Mouse (Mus musculus) bone marrow macrophage, adult 2 months (primary cell): ENCODE results near the gene Kif1c. TPM values are rescaled to one million over a fixed set of nuclear protein-coding genes. Genes with fewer than 3 reads are reported as not detected.

ENCODE experiments used
- H3K27ac ChIP-seq: 2 replicates; pipeline ENCODE4 v1.5.1; 2012; ENCODE audit warnings: low read depth, low read length; ENCODE audit not compliant: insufficient read depth
- H3K4me1 ChIP-seq: 2 replicates; pipeline ENCODE4 v1.6.1; 2012; ENCODE audit warnings: low read length; ENCODE audit not compliant: control insufficient read depth, insufficient read depth
- H3K4me3 ChIP-seq: 2 replicates; pipeline ENCODE4 v1.5.1; 2012; ENCODE audit warnings: mild to moderate bottlenecking, low read length, moderate library complexity; ENCODE audit not compliant: insufficient read depth
- CTCF ChIP-seq: IDR thresholded peaks from 2 replicates; pipeline ENCODE4 v1.5.1; 2012; ENCODE audit warnings: low read depth, mild to moderate bottlenecking, low read length, moderate library complexity
- POLR2A ChIP-seq: IDR thresholded peaks from 2 replicates; pipeline ENCODE4 v1.6.1; 2012; ENCODE audit warnings: mild to moderate bottlenecking, low read depth, low read length, borderline replicate concordance
- polyA plus RNA-seq: library from polyadenylated mRNA; stranded (reverse); fragments of >200 nt; gene quantifications from 2 replicates; pipeline ENCODE4 v1.2.4, GENCODE M21; 2012; ENCODE audit not compliant: missing spikeins, insufficient read depth, insufficient read length

Gene Kif1c
- polyA plus RNA-seq, 1 experiment, result 57.9 TPM

DNA sequence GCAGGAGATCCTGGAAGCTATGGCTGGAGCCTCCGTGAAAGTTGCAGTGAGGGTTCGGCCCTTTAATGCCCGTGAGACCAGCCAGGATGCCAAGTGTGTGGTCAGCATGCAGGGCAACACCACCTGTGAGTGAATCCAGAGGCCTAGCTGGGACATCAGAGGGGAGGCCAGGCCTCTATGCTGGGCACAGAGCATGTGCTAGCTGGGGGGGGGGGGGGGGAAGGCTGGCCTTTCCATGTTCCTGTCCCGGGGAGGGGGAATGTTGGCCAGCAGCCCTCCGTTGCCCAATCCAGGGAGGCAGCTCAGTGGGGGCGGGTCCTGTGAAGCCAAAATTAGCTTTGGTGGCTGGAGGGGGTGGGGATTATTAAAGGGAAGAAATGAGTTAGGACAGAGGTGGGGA is 2.4 kb downstream of the Kif1c start:
- no peak for TF ChIP-seq POLR2A
- TF ChIP-seq CTCF, result no peak
- Histone ChIP-seq H3K27ac (no peak overlapping the region), H3K4me1 (peaks cover 15% of the 10 kb centered on the region), H3K4me3 (peak overlapping the region; percentile 86; the same call in 1 of the 2 replicates)

DNA sequence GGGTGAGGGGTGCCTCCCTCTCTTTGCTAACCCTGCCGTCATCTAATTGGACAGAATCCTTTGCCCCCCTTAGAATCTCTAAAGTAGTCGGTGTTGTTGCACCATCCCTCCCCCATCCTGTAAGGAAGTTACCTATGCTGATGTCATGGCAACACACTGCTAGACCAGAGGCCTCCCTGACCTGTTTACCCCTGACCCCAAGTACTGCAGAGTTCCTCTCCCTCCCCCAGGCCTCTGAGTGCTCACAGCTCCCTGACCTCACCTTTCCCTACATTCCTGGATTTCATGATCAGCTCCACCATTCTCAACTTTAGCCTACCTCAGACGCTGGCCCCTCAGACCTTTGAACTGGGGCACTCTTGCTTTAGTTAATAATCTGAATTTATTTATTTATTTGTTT is 5.8 kb downstream of the Kif1c start:
- Histone ChIP-seq H3K4me1 (peaks cover 13% of the 10 kb centered on the region), H3K4me3 (no peak overlapping the region), H3K27ac (no peak overlapping the region)
- TF ChIP-seq CTCF (no peak), POLR2A (no peak)

DNA sequence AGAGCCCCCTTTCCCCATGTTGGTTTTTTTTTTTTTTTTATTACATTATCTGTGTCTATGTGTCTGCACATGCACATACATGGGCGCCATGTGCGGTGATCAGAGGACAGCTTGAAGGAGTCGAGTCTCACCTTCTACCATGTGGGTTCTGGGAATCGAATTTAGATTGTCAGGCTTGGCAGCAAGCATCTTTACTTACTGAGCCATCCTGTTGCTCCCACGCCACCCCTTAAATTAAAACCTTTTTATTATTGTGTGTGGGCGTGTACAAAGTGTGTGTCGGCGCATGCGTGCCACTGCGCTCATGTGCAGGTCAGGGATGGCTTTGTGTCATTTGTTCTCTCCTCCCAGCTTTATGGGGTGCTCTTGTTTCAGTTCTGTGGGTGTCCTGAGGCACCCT is 10.7 kb downstream of the Kif1c start:
- no peak overlapping the region for H3K4me3 ChIP-seq
- TF ChIP-seq POLR2A (no peak), CTCF (no peak)
- H3K4me1 ChIP-seq, result no peaks in the 10 kb centered on the region
- H3K27ac ChIP-seq, result no peak overlapping the region

DNA sequence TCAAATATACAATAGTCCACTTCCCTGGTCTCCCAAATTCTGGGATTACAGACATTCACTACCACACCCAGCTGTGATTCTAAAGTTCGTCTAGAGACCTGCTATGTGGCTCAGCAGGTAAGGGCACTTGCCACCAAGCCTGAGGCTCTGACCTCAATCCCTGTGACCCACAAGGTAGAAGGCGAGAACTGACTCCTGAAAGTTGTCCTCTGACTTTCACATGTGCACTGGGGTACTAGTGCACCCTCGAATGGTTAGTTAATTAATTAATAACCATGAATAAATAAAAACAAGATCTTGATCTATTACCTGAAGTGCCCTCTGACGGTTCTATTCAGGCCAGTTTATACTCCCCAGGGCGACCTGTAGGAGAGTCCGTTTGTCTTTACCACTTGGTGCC is 12.9 kb downstream of the Kif1c start:
- no peak overlapping the region for H3K4me3 ChIP-seq
- no peak for TF ChIP-seq POLR2A
- no peak for TF ChIP-seq CTCF
- H3K4me1 ChIP-seq, result no peaks in the 10 kb centered on the region
- H3K27ac ChIP-seq, result no peak overlapping the region

DNA sequence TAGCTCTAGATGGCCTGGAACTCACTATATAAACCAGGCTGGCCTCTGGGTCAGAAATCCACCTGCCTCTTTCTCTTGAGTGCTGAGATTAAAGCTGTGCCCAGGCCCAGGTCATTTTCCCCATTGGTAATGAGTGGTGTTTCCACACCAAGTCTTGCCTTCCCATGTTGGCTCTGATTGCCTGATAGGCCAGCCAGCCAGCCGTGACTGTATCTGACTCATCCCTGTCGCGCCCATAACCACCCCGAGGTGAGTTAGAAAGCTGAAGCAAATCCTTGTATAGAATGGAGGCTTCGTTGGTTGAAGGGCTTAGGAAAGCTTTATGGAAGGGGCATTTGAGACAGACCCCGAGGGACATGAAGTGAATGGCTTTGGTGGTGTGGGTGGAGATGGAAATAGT is 15.5 kb downstream of the Kif1c start:
- TF ChIP-seq POLR2A, result no peak
- no peak for TF ChIP-seq CTCF
- H3K4me1 ChIP-seq, result peaks cover 18% of the 10 kb centered on the region
- no peak overlapping the region for H3K27ac ChIP-seq
- no peak overlapping the region for H3K4me3 ChIP-seq

DNA sequence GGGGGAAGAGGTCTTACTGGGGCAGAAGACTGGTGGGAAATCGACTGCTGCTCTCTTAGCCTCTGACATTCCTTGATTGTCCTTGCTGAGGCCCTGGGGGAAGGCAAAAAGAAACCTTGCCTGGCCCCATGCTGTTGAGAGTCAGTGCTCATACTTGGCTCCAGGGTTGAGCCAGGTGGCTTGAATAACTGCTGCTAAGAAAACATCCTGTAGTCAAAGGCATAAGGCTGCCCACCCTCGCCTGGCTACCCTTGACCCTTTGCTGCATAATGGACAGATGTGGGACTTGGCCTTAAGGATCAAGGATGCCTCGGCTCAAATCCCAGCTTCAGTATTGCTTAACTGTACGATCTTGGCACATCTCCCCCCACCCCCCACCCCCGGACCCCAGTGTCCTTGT is 18.1 kb downstream of the Kif1c start:
- H3K4me3 ChIP-seq, result no peak overlapping the region
- no peak overlapping the region for H3K27ac ChIP-seq
- H3K4me1 ChIP-seq, result peaks cover 28% of the 10 kb centered on the region
- TF ChIP-seq POLR2A (no peak), CTCF (no peak)

DNA sequence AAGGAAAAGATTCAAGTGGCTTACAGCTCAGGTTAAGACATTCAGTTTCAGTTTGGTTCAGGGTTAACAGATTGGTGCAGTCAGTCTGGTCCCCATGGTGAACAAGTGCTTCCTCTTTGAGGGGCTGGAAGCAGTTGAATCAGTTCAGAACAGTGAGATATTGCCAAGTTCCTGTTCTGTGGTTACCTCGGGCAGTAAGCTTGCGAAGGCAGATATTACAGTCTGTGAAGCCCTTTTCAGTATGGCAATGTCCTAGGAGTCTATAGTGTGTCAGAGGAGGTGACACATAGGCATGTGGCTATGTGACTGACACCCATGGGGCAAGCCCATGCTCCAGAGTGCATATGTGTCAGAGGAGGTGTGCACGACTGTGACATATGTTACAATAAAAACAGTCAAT is 20.2 kb downstream of the Kif1c start:
- TF ChIP-seq POLR2A, result no peak
- no peak for TF ChIP-seq CTCF
- H3K27ac ChIP-seq, result peak overlapping the region; percentile 71
- peaks cover 28% of the 10 kb centered on the region for H3K4me1 ChIP-seq
- peak overlapping the region; percentile 9; the same call in 1 of the 2 replicates for H3K4me3 ChIP-seq

DNA sequence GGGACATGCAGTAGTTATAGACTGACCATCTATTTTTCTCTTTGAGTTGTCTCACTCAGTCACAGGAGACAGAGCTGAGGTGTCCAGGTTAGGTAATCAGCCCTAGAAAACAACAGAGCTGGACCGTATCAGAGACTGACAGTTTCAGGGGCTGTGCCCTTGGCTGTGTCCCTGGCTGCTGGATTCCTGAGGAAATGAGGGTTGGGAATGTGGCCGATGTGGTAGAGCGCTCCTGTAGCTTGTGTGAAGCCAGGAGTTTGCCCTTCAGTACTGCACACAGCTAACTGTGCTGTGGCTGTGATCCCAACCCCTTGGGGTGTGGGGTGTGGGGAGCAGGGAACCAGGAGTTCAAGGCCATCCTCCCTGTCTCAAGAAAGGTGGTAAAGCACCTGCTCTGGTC is 20.7 kb downstream of the Kif1c start:
- no peak overlapping the region for H3K4me3 ChIP-seq
- peaks cover 28% of the 10 kb centered on the region for H3K4me1 ChIP-seq
- no peak for TF ChIP-seq POLR2A
- no peak for TF ChIP-seq CTCF
- H3K27ac ChIP-seq, result peak overlapping the region; percentile 57

DNA sequence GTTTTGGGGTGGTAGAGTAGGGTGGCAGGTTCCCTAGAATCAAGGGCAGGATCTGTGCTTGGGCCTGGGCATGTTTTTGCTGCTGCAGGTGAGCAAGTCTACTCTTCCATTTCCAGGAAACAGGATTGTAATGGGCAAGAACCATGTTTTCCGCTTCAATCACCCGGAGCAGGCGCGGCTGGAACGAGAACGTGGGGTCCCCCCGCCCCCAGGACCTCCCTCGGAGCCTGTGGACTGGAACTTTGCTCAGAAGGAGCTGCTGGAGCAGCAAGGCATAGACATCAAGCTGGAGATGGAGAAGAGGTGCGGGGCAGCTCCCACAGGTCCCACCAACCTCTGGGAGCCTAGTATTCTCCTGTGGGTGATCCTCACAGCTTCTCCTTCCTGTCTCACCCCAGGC is 24.4 kb downstream of the Kif1c start:
- Histone ChIP-seq H3K27ac (no peak overlapping the region), H3K4me3 (no peak overlapping the region), H3K4me1 (peaks cover 16% of the 10 kb centered on the region)
- no peak for TF ChIP-seq POLR2A

DNA sequence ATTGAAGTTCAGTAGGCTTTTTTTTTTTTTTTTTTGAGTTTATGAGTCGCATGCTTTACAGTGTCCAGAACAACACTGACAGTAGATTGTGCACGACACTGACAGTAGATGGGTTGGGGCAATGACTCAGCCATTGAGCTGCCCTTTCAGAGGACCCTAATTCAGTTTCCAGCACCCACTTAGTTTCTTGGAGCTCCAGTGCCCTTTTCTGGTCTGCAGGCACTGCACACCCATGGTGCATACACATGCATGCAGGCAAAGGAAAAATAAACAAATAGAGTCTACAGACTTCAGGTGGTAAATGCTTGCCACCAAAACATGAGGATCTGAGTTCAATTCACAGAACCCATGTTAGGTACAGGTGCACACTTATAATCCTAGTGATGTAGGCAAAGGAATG is 26.2 kb downstream of the Kif1c start:
- no peak overlapping the region for H3K27ac ChIP-seq
- no peak overlapping the region for H3K4me3 ChIP-seq
- H3K4me1 ChIP-seq, result peaks cover 2% of the 10 kb centered on the region; the same call in 1 of the 2 replicates
- TF ChIP-seq CTCF (no peak), POLR2A (no peak)

DNA sequence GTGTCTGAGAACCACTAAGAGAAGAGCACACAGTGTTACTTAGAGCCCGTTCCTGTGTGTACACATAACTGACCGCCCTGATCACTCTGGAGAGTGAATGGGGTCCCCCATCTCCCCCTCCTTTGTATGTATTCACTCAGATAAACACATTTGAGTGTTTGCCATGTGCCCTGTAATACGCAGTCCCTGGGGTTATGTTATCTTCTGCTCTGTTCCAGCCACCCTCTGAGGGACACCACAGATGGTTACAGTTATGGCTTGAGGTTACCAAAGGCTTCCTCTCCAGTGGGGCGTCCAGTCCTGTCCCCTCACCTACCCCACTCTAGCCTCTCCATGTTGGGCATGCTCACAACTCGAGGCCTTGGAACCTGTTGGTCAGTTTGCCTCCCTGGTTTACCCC is 27.0 kb downstream of the Kif1c start:
- Histone ChIP-seq H3K4me1 (no peaks in the 10 kb centered on the region), H3K4me3 (no peak overlapping the region), H3K27ac (no peak overlapping the region)
- TF ChIP-seq CTCF, result no peak
- no peak for TF ChIP-seq POLR2A
